Mouse (Mus musculus) bone marrow, adult 2 months (tissue): ENCODE data around the gene Pfkfb4.

Source experiments
- CTCF ChIP-seq: fragments of 200-500 bp; IDR thresholded peaks from 2 replicates; pipeline ENCODE4 v1.5.1; 2011; ENCODE audit warnings: low read length, control low read depth; ENCODE audit not compliant: control insufficient read depth, insufficient read depth
- POLR2A ChIP-seq: fragments of 200-500 bp; IDR thresholded peaks from 2 replicates; pipeline ENCODE4 v1.6.1; 2011; ENCODE audit warnings: low read depth, mild to moderate bottlenecking, control low read depth, low read length, borderline replicate concordance; ENCODE audit not compliant: control insufficient read depth

DNA sequence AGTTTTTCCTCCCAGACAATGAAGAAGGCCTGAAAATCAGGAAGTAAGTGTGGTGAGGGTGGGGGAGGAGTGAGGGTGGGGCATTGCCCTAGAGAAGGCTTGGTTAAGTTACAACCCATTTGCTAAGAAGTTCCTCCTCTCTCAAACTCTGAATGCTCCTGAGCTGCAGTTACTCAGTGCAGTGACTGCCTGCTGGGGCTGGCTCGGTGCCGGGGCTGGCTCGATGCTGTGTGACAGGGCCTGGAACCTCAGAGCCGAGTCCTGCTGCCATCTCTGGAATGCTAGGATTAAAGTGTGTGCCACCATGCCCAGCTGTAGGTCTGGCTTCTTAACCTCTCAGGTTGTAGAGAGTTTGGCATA is 7.6 kb downstream of the Pfkfb4 start:
- TF ChIP-seq CTCF (no peak), POLR2A (peak; percentile 41; the same call in 1 of the 2 replicates)
